Mouse (Mus musculus) testis, adult 2 months (tissue): Measurements from ENCODE around the gene Nln. TPM values are rescaled to one million over a fixed set of nuclear protein-coding genes. Genes with fewer than 3 reads are reported as not detected.

Experiments
- H3K27ac ChIP-seq: fragments of 200-500 bp; 2 replicates; pipeline ENCODE4 v1.5.1; 2012; ENCODE audit warnings: low read depth, low read length; ENCODE audit not compliant: control insufficient read depth, insufficient read depth
- H3K27me3 ChIP-seq: fragments of 200-500 bp; 2 replicates; pipeline ENCODE4 v1.6.1; 2012; ENCODE audit warnings: mild to moderate bottlenecking, low read length, moderate library complexity; ENCODE audit not compliant: control insufficient read depth, insufficient read depth
- H3K36me3 ChIP-seq: fragments of 200-500 bp; 2 replicates; pipeline ENCODE4 v1.6.1; 2012; ENCODE audit warnings: mild to moderate bottlenecking, low read length; ENCODE audit not compliant: control insufficient read depth, insufficient read depth
- H3K4me1 ChIP-seq: fragments of 200-500 bp; 2 replicates; pipeline ENCODE4 v1.6.1; 2012; ENCODE audit warnings: low read length; ENCODE audit not compliant: control insufficient read depth, insufficient read depth
- H3K4me3 ChIP-seq: fragments of 200-500 bp; 2 replicates; pipeline ENCODE4 v1.5.1; 2012; ENCODE audit warnings: low read depth, mild to moderate bottlenecking, low read length, moderate library complexity, mixed read lengths; ENCODE audit not compliant: control insufficient read depth
- CTCF ChIP-seq: fragments of 200-500 bp; IDR thresholded peaks from 2 replicates; pipeline ENCODE4 v1.5.1; 2012; ENCODE audit warnings: low read depth, mild to moderate bottlenecking, inconsistent platforms, low read length, moderate library complexity; ENCODE audit not compliant: control insufficient read depth, insufficient read depth, insufficient replicate concordance
- POLR2A ChIP-seq: fragments of 200-500 bp; IDR thresholded peaks from 2 replicates; pipeline ENCODE4 v1.6.1; 2012; ENCODE audit warnings: low read depth, mild to moderate bottlenecking, inconsistent platforms, low read length, moderate library complexity; ENCODE audit not compliant: control insufficient read depth
- polyA plus RNA-seq: library from polyadenylated mRNA; depleted of rRNA; stranded (reverse); fragments of >200 nt; gene quantifications from 2 replicates; pipeline ENCODE4 v1.2.3, GENCODE M21; 2012; rRNA removed

Gene Nln
- 4.1 and 5.1 TPM in 2 replicates for polyA plus RNA-seq

GRCm38 (mm10) chr13:104109288-104109815, at the start of gene Nln, which contains the start of gene Sgtb:
Gene Nln, minus strand, starts transcription at chr13:104109614.
Gene Sgtb, plus strand, starts transcription at chr13:104109741.
- Histone ChIP-seq H3K27ac (peak within 1 kb of the TSS; percentile 71), H3K36me3 (no peaks in the 10 kb centered on the region), H3K4me1 (peaks cover 10% of the 10 kb centered on the region), H3K27me3 (no peaks in the 10 kb centered on the region), H3K4me3 (peak within 1 kb of the TSS; percentile 94)
- TF ChIP-seq CTCF, result no peak
- TF ChIP-seq POLR2A, result peak; percentile 81

GRCm38 (mm10) chr13:104155686-104156085, 46.3 kb upstream of the Nln start:
- Histone ChIP-seq H3K4me1 (no peaks in the 10 kb centered on the region), H3K36me3 (no peaks in the 10 kb centered on the region), H3K4me3 (no peak overlapping the region), H3K27me3 (no peaks in the 10 kb centered on the region), H3K27ac (no peak overlapping the region)
- TF ChIP-seq POLR2A (no peak), CTCF (no peak)

- H3K36me3 ChIP-seq, result no peaks in the 10 kb centered on the region
- H3K27ac ChIP-seq, result no peak overlapping the region
- no peak overlapping the region for H3K4me3 ChIP-seq
- no peaks in the 10 kb centered on the region for H3K4me1 ChIP-seq
- no peaks in the 10 kb centered on the region for H3K27me3 ChIP-seq
- TF ChIP-seq CTCF (no peak), POLR2A (no peak)
These were observed 45.7 kb upstream of the Nln start for GRCm38 (mm10) chr13:104155106-104155505.

GRCm38 (mm10) chr13:104154180-104154579, 44.8 kb upstream of the Nln start:
- no peaks in the 10 kb centered on the region for H3K36me3 ChIP-seq
- H3K4me3 ChIP-seq, result no peak overlapping the region
- H3K27ac ChIP-seq, result no peak overlapping the region
- H3K27me3 ChIP-seq, result no peaks in the 10 kb centered on the region
- TF ChIP-seq POLR2A, result no peak
- no peak for TF ChIP-seq CTCF
- H3K4me1 ChIP-seq, result no peaks in the 10 kb centered on the region

- no peaks in the 10 kb centered on the region for H3K4me1 ChIP-seq
- no peaks in the 10 kb centered on the region for H3K27me3 ChIP-seq
- TF ChIP-seq POLR2A, result no peak
- no peak for TF ChIP-seq CTCF
- H3K36me3 ChIP-seq, result no peaks in the 10 kb centered on the region
- no peak overlapping the region for H3K27ac ChIP-seq
- no peak overlapping the region for H3K4me3 ChIP-seq
These were observed 36.2 kb upstream of the Nln start for GRCm38 (mm10) chr13:104145646-104146045.

- H3K4me1 ChIP-seq, result no peaks in the 10 kb centered on the region
- H3K27ac ChIP-seq, result no peak overlapping the region
- H3K36me3 ChIP-seq, result no peaks in the 10 kb centered on the region
- H3K4me3 ChIP-seq, result peak overlapping the region; percentile 51; the same call in 1 of the 2 replicates
- no peak for TF ChIP-seq POLR2A
- no peak for TF ChIP-seq CTCF
- H3K27me3 ChIP-seq, result no peaks in the 10 kb centered on the region
These were observed 35.5 kb upstream of the Nln start for GRCm38 (mm10) chr13:104144871-104145270.

- Histone ChIP-seq H3K4me3 (no peak overlapping the region), H3K36me3 (no peaks in the 10 kb centered on the region), H3K27ac (no peak overlapping the region), H3K27me3 (no peaks in the 10 kb centered on the region), H3K4me1 (no peaks in the 10 kb centered on the region)
- 0 out of 2 replicates have a peak, but pooled peaks have one; percentile 5 for TF ChIP-seq POLR2A
- TF ChIP-seq CTCF, result peak; percentile 74; the same call in 1 of the 2 replicates
These were observed 30.2 kb upstream of the Nln start for GRCm38 (mm10) chr13:104139369-104140209.
